Mouse (Mus musculus) testis, adult 2 months (tissue): ENCODE measurements around the gene Gm5269.

Source experiments
- CTCF ChIP-seq: fragments of 200-500 bp; IDR thresholded peaks from 2 replicates; pipeline ENCODE4 v1.5.1; 2012; ENCODE audit warnings: low read depth, mild to moderate bottlenecking, inconsistent platforms, low read length, moderate library complexity; ENCODE audit not compliant: control insufficient read depth, insufficient read depth, insufficient replicate concordance
- POLR2A ChIP-seq: fragments of 200-500 bp; IDR thresholded peaks from 2 replicates; pipeline ENCODE4 v1.6.1; 2012; ENCODE audit warnings: low read depth, mild to moderate bottlenecking, inconsistent platforms, low read length, moderate library complexity; ENCODE audit not compliant: control insufficient read depth

GRCm38 (mm10) chr1:45924516-45924915, 34.4 kb upstream of the Gm5269 start:
- TF ChIP-seq CTCF (no peak), POLR2A (no peak)
